Mouse (Mus musculus) heart, embryonic 12.5 days (tissue): Measurements from ENCODE around the gene Magea10. TPM values are rescaled to one million over a fixed set of nuclear protein-coding genes. Genes with fewer than 3 reads are reported as not detected.

Experiments used
- ATAC-seq: fragments of 200-750 bp; cut with Nextera tagmentation; 2 replicates; pipeline ENCODE4 v1.8.0; 2017; ENCODE audit warnings: moderate TSS enrichment, moderate library complexity; ENCODE audit not compliant: insufficient number of reproducible peaks, low FRiP score
- H3K27ac ChIP-seq: fragments of 300-500 bp; sonication (generic); 2 replicates; pipeline ENCODE4 v1.5.1; 2016; ENCODE audit warnings: mild to moderate bottlenecking, moderate library complexity; ENCODE audit not compliant: poor library complexity, severe bottlenecking
- H3K27me3 ChIP-seq: fragments of 300-500 bp; sonication (generic); replicated peaks from 2 replicates; pipeline ENCODE4 v1.6.1; 2016; ENCODE audit warnings: mild to moderate bottlenecking, moderate library complexity
- H3K36me3 ChIP-seq: fragments of 300-500 bp; sonication (generic); 2 replicates; pipeline ENCODE4 v1.6.1; 2016; ENCODE audit warnings: mild to moderate bottlenecking, moderate library complexity
- H3K4me1 ChIP-seq: fragments of 300-500 bp; sonication (generic); replicated peaks from 2 replicates; pipeline ENCODE4 v1.6.1; 2016; ENCODE audit warnings: mild to moderate bottlenecking
- H3K4me2 ChIP-seq: fragments of 300-500 bp; sonication (generic); 2 replicates; pipeline ENCODE4 v1.6.1; 2016; ENCODE audit warnings: mild to moderate bottlenecking, moderate library complexity
- H3K4me3 ChIP-seq: fragments of 300-500 bp; sonication (generic); 2 replicates; pipeline ENCODE4 v1.5.1; 2016; ENCODE audit warnings: mild to moderate bottlenecking
- H3K9ac ChIP-seq: fragments of 300-500 bp; sonication (generic); 2 replicates; pipeline ENCODE4 v1.6.1; 2016; ENCODE audit warnings: mild to moderate bottlenecking, moderate library complexity
- H3K9me3 ChIP-seq: fragments of 300-500 bp; sonication (generic); replicated peaks from 2 replicates; pipeline ENCODE4 v1.6.1; 2016; ENCODE audit warnings: mild to moderate bottlenecking, moderate library complexity
- WGBS: fragments of 180-500 bp; shearing (Covaris S2); methylation state at CpG from one replicate; pipeline ENCODE4 v1.1.7; 2016; 5-methylcytosine and 5-hydroxymethylcytosine counted together
- polyA plus RNA-seq: library from polyadenylated mRNA; unstranded; fragments of >200 nt; fragmentation: Nextera tagmentation; extraction: Ambion mirVana; gene quantifications from 2 replicates; pipeline ENCODE4 v1.2.1, GENCODE M21; 2016

Magea10 gene
- polyA plus RNA-seq: not detected in 2 replicates

GRCm38 (mm10) chrX:72386758-72387157 is at the start of gene Magea10:
Gene Magea10 (minus strand): TSS chrX:72386858.
- no peaks in the 10 kb centered on the region for H3K36me3 ChIP-seq
- no peaks in the 10 kb centered on the region for H3K4me1 ChIP-seq
- H3K4me3 ChIP-seq: no peak within 1 kb of the TSS
- ATAC-seq: no peak
- no peaks in the 10 kb centered on the region; the same call in 1 of the 2 replicates for H3K9me3 ChIP-seq
- H3K9ac ChIP-seq: no peak within 1 kb of the TSS
- no peak within 1 kb of the TSS for H3K4me2 ChIP-seq
- H3K27me3 ChIP-seq: no peaks in the 10 kb centered on the region
- 87% methylated on average over 6 of the region's 6 CpGs for WGBS
- H3K27ac ChIP-seq: no peak within 1 kb of the TSS

- Histone ChIP-seq H3K9me3 (no peaks in the 10 kb centered on the region; the same call in 1 of the 2 replicates), H3K9ac (no peak overlapping the region), H3K4me2 (no peak overlapping the region), H3K36me3 (no peaks in the 10 kb centered on the region), H3K4me3 (no peak overlapping the region), H3K27me3 (no peaks in the 10 kb centered on the region), H3K27ac (no peak overlapping the region), H3K4me1 (no peaks in the 10 kb centered on the region)
- WGBS: 73% methylated on average over 1 of the region's 1 CpGs
- no peak for ATAC-seq
Measured at GRCm38 (mm10) chrX:72381972-72382371, 4.7 kb downstream of the Magea10 start.

Other genes starting within 250 kb of the Magea10 start
- not detected in 2 replicates for gene Magea4, start 164.8 kb downstream of the Magea10 start, polyA plus RNA-seq
- 1.6 and 3.0 TPM in 2 replicates for gene Gabre, start 112.1 kb downstream of the Magea10 start, polyA plus RNA-seq